Mouse (Mus musculus): ENCODE measurements around the gene Rnf10.
A peak's percentile ranks its signal among the peaks of the same experiment; 100 is the strongest.
"Not testable (repeated sequence)": the region's sequence is repeated elsewhere in the genome, so short reads cannot be mapped to it uniquely, and the experiment has no call there.

The Rnf10 gene

GRCm38 (mm10) chr5:115272812-115273548 lies at the start of gene Rnf10:
Rnf10 (minus strand) TSS chr5:115272898.
- DNase-seq, result peak; percentile 97

DNA sequence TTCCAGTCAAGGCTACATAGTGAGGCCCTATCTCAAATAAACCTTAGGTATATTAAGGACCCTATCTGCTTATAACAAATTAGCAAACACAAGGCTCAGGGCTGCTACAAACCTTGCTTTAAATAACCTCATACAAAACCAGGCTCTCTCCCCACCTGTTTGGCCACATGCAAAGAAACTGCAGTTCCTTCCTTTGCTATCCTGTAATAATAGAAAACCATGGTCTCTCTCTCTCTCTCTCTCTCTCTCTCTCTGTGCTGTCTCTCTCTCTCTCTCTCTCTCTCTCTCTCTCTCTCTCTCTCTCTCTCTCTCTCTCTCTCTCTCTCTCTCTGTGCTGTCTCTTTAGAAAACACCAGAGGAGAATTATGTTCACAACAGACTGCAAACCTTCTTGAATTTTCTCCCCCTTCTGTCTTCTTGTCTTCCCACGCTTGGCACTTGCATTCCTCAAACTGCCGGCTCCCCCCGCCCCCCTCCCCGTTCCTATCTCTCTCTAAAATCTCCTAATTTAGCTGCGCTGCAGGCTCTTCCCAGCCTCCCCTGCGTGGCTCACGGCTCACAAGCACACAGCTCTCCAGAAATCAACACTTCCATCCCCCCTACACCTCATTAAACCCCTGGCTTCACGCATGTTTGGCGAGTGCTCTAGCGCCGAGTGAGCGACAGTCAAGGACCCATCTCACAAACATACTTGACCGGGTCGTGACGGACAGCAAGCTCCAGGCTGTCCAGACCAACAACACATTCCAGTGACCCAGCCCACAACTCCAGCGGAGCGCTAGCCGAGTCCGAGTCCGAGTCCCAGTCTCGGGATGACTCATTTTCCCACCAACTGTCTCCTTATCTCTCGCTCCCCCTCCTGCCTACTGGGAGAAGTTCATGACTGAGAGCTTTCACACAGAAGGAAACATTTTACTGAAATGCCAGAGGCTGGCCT lies 46.6 kb upstream of the Rnf10 start:
- peak; percentile 87 for DNase-seq

DNA sequence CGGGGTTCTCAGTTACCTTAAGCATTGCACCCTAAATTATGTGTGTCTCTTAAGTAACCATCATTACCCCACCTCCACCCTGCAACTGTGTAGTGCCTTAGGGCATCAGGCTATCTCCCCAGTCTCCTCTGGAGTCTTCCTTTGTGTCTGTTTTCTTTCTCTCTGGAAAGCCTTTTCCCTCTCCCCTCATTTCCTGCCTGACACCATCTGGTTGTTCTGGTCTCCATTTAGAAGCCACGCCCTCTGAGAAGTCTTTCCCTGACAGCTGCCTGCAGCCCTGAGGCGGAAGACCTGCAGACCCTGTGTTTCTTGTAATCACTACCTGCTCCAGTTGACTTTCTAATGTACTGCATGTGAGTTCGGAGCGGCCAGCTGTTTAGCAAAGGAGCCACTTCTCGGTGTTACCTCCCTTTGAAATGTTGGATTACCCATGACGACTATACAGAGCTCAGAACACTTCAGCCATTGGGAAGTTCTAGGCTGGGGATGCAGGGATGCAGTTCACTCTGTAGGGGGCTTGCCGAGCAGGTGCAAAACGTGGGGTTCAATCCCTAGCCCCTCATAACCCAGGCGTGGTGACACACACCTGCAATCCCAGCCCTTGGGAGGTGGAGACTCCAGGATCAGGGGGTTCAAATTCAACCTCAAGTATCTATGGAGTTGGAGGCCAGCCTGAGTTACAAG lies 45.1 kb upstream of the Rnf10 start:
- peak; percentile 84 for DNase-seq

- peak; percentile 55 for DNase-seq
Measured at GRCm38 (mm10) chr5:115316968-115317644, 44.4 kb upstream of the Rnf10 start.

GRCm38 (mm10) chr5:115313668-115313943 lies 40.9 kb upstream of the Rnf10 start:
- no peak for DNase-seq

GRCm38 (mm10) chr5:115312816-115313667 lies 40.3 kb upstream of the Rnf10 start:
- DNase-seq, result no peak

DNA sequence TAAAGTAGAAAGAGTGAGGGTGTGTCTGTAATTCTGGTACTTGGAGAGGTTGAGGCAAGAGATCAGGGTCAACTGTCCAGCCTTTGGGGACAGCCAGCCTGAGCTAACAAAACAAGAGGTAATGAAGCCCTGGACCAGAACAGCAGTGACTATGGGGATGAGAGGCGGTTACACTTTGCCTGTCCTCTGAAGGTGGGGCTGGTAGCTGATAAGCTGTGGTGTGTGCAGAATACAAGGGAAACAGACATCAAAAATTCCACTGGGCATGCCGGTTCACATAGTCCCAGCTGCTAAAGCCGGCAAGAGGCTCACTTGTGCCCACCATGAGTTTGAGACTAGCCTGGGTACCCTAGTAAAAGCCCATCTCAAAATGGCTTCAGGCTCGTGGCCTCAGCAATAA lies 39.7 kb upstream of the Rnf10 start:
- DNase-seq, result no peak

- DNase-seq, result not testable (repeated sequence)
Measured at GRCm38 (mm10) chr5:115302190-115302589, 29.5 kb upstream of the Rnf10 start.

DNA sequence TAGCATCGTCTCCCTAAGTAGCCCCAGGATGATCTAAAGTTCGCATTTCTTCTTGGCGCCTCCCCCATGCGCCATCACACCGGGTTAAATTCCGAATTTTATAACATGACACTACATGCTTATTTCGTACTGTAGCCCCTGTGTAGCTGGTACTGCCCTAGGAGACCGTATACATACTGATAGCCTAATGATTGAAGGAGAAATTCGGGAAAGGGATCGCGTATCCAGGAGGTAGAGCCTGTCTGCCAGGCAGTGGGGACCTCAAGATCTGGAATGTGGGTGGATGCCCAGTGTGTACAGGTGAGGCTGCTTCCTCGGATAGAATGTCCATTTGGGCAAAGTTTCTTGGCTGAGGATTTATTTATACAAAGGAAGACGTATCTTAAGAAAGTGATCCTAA lies 28.9 kb upstream of the Rnf10 start:
- no peak for DNase-seq

DNA sequence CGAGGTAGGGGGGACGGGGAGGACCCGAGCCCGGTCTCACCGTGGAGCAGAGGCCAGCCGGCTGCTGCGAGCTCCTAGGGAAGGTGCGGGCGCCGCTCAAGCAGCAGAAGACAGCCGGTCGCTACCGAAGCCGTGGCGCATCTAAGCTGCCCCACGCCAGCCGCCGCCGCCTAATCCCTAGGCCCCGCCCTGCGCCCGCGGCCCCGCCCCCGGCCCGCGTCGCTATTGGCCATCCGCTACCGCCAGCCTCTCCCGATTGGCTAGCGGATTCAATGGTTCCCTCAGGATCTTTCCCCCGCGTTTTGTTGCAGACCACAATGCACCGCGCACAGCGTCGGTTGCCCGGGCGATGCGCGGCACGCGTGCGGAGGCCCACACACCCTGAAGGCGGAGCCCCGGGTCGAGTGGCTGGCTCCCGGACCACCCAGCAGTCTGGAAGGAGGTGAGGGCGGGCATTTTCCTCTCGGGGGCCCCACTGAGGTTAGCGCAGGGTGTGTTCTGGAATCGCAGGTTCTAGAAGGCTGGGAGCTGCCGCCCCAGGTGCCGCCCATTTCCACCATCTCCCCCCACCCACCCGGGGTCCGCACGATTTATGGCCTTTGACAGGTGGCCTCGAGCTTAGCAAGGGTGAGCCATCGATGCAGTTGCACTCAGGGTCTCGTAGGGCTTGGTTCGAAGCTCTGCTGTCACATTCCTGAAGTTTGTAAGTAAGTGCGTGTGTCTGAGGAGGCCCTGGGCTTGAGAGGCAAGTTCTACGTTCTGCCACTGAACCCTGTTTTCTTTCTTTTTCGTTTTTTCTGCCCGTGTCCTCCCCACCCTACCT lies 28.3 kb upstream of the Rnf10 start, which contains the start of gene Dynll1:
Gene Dynll1, minus strand, starts transcription at position 208 of the 823 bp plus-strand sequence.
- DNase-seq, result peak; percentile 98

DNA sequence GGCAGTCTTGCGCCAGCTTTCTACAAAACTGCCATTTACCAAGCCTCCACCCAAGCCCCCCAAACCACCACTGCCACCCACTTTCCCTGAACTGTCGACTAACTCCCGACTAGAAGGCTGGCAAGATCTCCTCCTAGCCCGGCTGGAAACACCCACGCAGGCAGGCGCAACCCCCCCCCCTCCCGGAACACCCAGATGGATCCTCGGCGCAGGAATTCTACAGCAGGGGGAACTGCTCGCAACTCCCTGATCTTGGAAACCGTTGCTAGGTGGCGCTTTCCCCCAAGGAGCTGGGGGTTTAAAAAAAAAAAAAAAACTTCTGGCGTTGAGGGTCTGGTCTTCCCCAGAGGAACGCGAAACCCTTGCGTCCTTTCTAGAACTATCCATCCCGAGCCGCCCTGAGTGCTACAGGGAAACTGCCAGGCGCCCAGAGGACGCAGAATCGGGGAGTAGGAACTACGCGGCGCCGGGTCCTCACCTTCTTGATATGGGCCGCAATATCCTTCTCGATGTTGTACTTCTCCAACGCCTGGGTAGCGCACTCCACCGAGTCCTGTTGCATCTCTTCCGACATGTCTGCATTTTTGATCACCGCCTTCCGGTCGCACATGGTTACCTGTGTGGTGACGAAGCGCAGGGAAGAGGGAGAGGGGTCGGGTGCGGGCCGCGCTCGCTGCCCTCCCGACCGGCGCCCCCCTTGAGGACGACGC lies 27.5 kb upstream of the Rnf10 start:
- DNase-seq, result peak; percentile 84

DNA sequence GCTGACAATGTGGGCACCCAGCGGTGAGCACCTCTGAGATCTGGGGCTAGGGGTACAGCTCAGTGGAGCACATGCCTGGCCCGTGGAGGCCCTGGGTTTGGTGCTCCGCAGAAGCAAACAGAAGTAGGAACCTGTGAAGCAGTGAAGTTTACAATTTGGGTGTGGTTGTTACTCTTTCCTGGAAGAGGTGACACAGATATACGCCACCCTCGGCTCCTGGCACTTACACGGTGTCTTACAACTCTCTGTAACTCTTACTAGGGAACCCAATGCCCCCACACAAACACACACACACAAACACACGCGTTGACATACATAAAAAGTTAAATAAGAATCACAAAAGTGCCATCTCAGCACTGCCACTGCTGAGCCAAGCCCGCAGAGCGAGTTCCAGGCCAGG lies 23.6 kb upstream of the Rnf10 start:
- DNase-seq, result no peak

DNA sequence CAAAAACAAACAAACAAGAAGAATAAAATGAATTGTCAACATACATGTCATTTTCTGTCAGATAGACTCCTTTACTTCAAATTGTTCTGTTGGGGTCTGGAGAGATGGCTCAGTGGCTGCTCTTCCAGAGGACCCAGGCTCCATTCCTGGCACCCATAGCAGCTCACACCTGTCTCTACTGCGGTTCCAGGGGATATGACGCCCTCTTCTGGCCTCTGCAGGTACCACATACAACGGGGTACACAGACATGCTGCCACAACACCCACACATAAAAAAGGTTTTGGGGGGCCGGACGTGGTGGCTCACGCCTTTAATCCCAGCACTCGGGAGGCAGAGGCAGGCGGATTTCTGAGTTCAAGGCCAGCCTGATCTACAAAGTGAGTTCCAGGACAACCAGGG lies 21.5 kb upstream of the Rnf10 start:
- DNase-seq, result no peak

- DNase-seq, result no peak
Measured at GRCm38 (mm10) chr5:115284735-115285134, 12.0 kb upstream of the Rnf10 start.

GRCm38 (mm10) chr5:115280050-115280687 lies 7.5 kb upstream of the Rnf10 start:
- peak; percentile 13 for DNase-seq

GRCm38 (mm10) chr5:115279226-115280049 lies 6.7 kb upstream of the Rnf10 start, which contains the start of gene Coq5:
Coq5 (plus strand) TSS chr5:115279666.
- peak; percentile 91 for DNase-seq

- no peak for DNase-seq
Measured at GRCm38 (mm10) chr5:115278785-115279184, 6.1 kb upstream of the Rnf10 start.

DNA sequence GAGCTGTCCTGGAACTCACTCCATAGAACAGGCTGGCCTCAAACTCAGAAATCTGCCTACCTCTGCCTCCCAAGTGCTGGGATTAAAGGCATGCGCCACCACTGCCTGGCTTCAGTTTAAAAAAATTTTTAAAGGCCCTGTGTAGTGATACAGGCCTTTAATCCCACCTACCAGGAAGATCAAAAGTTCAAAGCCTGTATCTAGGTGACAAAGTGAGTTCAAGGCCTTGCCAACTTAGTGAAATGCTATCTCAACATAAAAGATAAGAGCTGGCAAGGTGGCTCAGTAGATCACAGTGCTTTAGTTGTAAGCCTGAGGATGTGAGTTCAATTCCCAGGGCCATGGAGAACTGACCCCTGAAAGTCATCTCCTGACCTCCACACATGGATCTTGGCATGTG lies 5.4 kb upstream of the Rnf10 start:
- DNase-seq, result no peak

GRCm38 (mm10) chr5:115275998-115276397 lies 3.3 kb upstream of the Rnf10 start:
- DNase-seq, result peak; percentile 55
